Mouse (Mus musculus): Measurements from ENCODE around the gene Nudt4.

GRCm38 (mm10) chr10:95557337-95557828, 6.6 kb downstream of the Nudt4 start:
- TF ChIP-seq POLR2A (IDR thresholded peaks at IDR 0.05; ENCODE audit: insufficient read depth, low read depth, low read length) (no peak), CTCF (IDR thresholded peaks at IDR 0.05; ENCODE audit: insufficient read depth, low read depth, low read length) (no peak)

Measured in olfactory bulb, adult 2 months (tissue).